Mouse (Mus musculus) lung, postnatal 0 days (tissue): ENCODE measurements at regions not wholly inside any gene's neighbourhood (a gene's known extent, or its start where the extent isn't known, plus 50 kb on each side); places are given as distances from the start of the nearest gene placed in this dataset.

Experiments used
- ATAC-seq: fragments of 200-750 bp; cut with Nextera tagmentation; 2 replicates; pipeline ENCODE4 v1.8.0; 2017; ENCODE audit warnings: moderate library complexity
- DNase-seq: peaks from one replicate; pipeline ENCODE4 v3.0.0-alpha.2; 2016; ENCODE audit warnings: low spot score
- H3K27ac ChIP-seq: fragments of 300-500 bp; sonication (generic); 2 replicates; pipeline ENCODE4 v1.5.1; 2014; ENCODE audit warnings: antibody characterized with exemption, mild to moderate bottlenecking, low read length, mixed read lengths
- H3K27me3 ChIP-seq: fragments of 300-500 bp; sonication (generic); replicated peaks from 2 replicates; pipeline ENCODE4 v1.6.1; 2014; ENCODE audit warnings: low read length, mixed read lengths; ENCODE audit not compliant: insufficient read depth
- H3K36me3 ChIP-seq: fragments of 300-500 bp; sonication (generic); 2 replicates; pipeline ENCODE4 v1.6.1; 2014; ENCODE audit warnings: low read length, mixed read lengths; ENCODE audit not compliant: insufficient read depth
- H3K4me1 ChIP-seq: fragments of 300-500 bp; sonication (generic); 2 replicates; pipeline ENCODE4 v1.6.1; 2014; ENCODE audit warnings: antibody characterized with exemption, low read depth, low read length, mixed read lengths; ENCODE audit not compliant: insufficient read depth
- H3K4me2 ChIP-seq: fragments of 300-500 bp; sonication (generic); replicated peaks from 2 replicates; pipeline ENCODE4 v1.6.1; 2014; ENCODE audit warnings: low read depth, mild to moderate bottlenecking, low read length, moderate library complexity, mixed read lengths
- H3K4me3 ChIP-seq: fragments of 300-500 bp; sonication (generic); 2 replicates; pipeline ENCODE4 v1.5.1; 2014; ENCODE audit warnings: low read depth, low read length
- H3K9ac ChIP-seq: fragments of 300-500 bp; sonication (generic); replicated peaks from 2 replicates; pipeline ENCODE4 v1.6.1; 2014; ENCODE audit warnings: low read depth, mild to moderate bottlenecking
- H3K9me3 ChIP-seq: fragments of 300-500 bp; sonication (generic); 2 replicates; pipeline ENCODE4 v1.6.1; 2016; ENCODE audit warnings: low read length, mixed read lengths
- CTCF ChIP-seq: IDR thresholded peaks from 2 replicates; pipeline ENCODE4 v1.5.1; 2016; ENCODE audit warnings: antibody characterized with exemption, mild to moderate bottlenecking
- EP300 ChIP-seq: IDR thresholded peaks from 2 replicates; pipeline ENCODE4 v1.6.1; 2016; ENCODE audit warnings: antibody characterized with exemption, mild to moderate bottlenecking, control low read depth
- WGBS: fragments of 180-500 bp; shearing (Covaris S2); extraction: QIAGEN DNeasy Blood & Tissue Kit; methylation state at CpG from one replicate; pipeline ENCODE4 v1.1.7; 2014; 5-methylcytosine and 5-hydroxymethylcytosine counted together

GRCm38 (mm10) chr1:189584831-189585230 is 103.1 kb downstream of the Cenpf start:
- no peaks in the 10 kb centered on the region for H3K36me3 ChIP-seq
- H3K4me1 ChIP-seq, result no peaks in the 10 kb centered on the region
- DNase-seq, result no peak
- H3K4me3 ChIP-seq, result no peak overlapping the region
- H3K27ac ChIP-seq, result no peak overlapping the region
- WGBS, result 60% methylated on average over 3 of the region's 3 CpGs
- no peaks in the 10 kb centered on the region for H3K27me3 ChIP-seq
- TF ChIP-seq CTCF (no peak), EP300 (no peak)
- no peak overlapping the region for H3K4me2 ChIP-seq
- H3K9ac ChIP-seq, result no peak overlapping the region
- no peaks in the 10 kb centered on the region for H3K9me3 ChIP-seq
- ATAC-seq, result no peak

GRCm38 (mm10) chr1:189581427-189581826 is 106.5 kb downstream of the Cenpf start:
- Histone ChIP-seq H3K4me1 (no peaks in the 10 kb centered on the region), H3K4me2 (no peak overlapping the region), H3K4me3 (no peak overlapping the region), H3K27me3 (no peaks in the 10 kb centered on the region), H3K9ac (no peak overlapping the region), H3K27ac (no peak overlapping the region), H3K9me3 (no peaks in the 10 kb centered on the region), H3K36me3 (no peaks in the 10 kb centered on the region)
- ATAC-seq (no peak), DNase-seq (no peak)
- whole genome bisulfite sequencing, result 74% methylated on average over 4 of the region's 4 CpGs
- no peak for TF ChIP-seq EP300
- TF ChIP-seq CTCF, result no peak

- TF ChIP-seq EP300 (no peak), CTCF (peak; percentile 89)
- Histone ChIP-seq H3K27me3 (no peaks in the 10 kb centered on the region), H3K27ac (no peak overlapping the region), H3K4me2 (no peak overlapping the region), H3K9me3 (no peaks in the 10 kb centered on the region), H3K36me3 (no peaks in the 10 kb centered on the region), H3K4me1 (no peaks in the 10 kb centered on the region), H3K4me3 (no peak overlapping the region), H3K9ac (no peak overlapping the region)
- peak; percentile 74 for DNase-seq
- ATAC-seq, result peak; percentile 68
- 56% methylated on average over 2 of the region's 2 CpGs for WGBS
Measured at GRCm38 (mm10) chr1:189579358-189579757, 108.5 kb downstream of the Cenpf start.

DNA sequence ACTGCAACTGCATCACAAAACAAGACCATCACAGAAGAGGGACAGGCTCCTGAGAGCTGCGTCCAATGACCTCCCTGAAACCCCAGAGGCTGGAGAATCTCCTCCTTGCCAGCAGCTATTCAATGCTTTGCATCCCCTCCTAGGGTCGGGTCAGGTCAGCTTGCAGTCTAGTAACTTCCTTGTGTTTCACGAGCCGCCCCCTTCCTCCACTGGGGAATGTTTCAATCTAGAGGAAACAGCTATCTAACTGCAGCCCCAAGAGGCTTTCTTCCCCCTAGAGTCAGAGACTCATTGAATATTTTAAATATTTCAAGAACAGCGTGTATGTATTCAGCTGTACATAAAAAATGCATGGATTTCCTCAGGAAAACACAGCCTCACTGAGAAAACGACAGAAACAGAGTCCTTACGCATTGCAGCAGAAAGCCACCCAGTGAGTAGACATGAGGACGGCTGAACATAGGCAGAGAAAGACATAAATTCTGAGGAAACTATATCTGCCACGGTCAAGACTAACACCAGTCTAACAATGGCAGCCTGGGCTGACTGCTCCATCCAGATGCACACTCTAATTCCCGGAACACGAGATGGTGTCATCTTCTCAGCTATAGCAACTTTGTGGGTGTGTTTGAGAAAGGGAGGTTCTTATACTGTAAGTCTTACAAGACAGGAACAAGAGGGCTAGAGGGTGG is 111.4 kb downstream of the Cenpf start:
- Histone ChIP-seq H3K4me3 (no peak overlapping the region), H3K9me3 (no peaks in the 10 kb centered on the region), H3K9ac (no peak overlapping the region), H3K36me3 (no peaks in the 10 kb centered on the region), H3K27me3 (no peaks in the 10 kb centered on the region), H3K4me2 (no peak overlapping the region), H3K4me1 (no peaks in the 10 kb centered on the region), H3K27ac (no peak overlapping the region)
- WGBS, result 30% methylated on average over 11 of the region's 11 CpGs
- TF ChIP-seq EP300 (peak; percentile 35; the same call in 1 of the 2 replicates), CTCF (no peak)
- DNase-seq, result peak; percentile 5
- ATAC-seq, result no peak

DNA sequence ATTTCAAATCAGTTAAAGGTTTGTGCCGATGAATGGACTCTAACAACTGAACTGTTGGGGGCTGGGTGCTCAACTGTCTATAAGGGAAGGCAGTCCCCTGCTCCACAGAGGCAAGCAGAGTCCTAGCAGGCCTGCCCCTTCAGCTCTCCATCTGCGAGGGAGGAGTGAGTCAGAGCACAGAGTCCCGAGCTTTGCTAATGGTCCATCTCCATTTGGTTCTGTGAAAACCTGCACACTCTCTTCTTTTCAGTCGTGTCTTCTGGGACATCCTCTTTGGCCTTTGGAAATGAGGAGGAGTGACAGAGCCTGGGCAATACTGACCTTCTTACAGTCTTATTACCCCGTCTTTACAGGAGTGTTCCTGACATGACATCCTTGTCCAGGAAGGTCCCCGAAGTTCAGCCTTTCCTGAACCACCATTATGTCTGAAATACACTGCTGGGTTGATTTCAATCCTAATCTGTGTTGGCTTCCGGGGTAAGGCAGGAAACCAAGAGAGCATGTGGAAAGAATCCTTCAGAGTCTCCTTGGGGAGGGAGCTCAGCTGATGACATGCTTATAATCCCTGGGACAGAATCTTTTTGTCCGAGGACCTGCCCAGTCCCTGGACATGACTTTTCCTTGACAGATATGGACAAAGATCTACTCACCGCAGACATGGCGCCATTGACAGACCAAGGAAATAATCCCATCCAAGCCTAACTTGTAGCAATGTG is 112.2 kb downstream of the Cenpf start:
- Histone ChIP-seq H3K36me3 (no peaks in the 10 kb centered on the region), H3K9ac (no peak overlapping the region), H3K27ac (no peak overlapping the region), H3K9me3 (no peaks in the 10 kb centered on the region), H3K27me3 (no peaks in the 10 kb centered on the region), H3K4me3 (no peak overlapping the region), H3K4me2 (no peak overlapping the region), H3K4me1 (no peaks in the 10 kb centered on the region)
- DNase-seq (no peak), ATAC-seq (no peak)
- 87% methylated on average over 10 of the region's 10 CpGs for WGBS
- TF ChIP-seq CTCF (no peak), EP300 (no peak)

- DNase-seq (peak; percentile 74), ATAC-seq (peak; percentile 81)
- H3K4me2 ChIP-seq, result no peak overlapping the region
- no peak for TF ChIP-seq CTCF
- H3K36me3 ChIP-seq, result no peaks in the 10 kb centered on the region
- H3K9me3 ChIP-seq, result no peaks in the 10 kb centered on the region
- H3K4me1 ChIP-seq, result no peaks in the 10 kb centered on the region
- WGBS, result 8% methylated on average over 7 of the region's 7 CpGs
- H3K27ac ChIP-seq, result no peak overlapping the region
- no peak overlapping the region for H3K9ac ChIP-seq
- no peak overlapping the region for H3K4me3 ChIP-seq
- H3K27me3 ChIP-seq, result no peaks in the 10 kb centered on the region
Measured at GRCm38 (mm10) chr1:189566491-189566890, 121.4 kb downstream of the Cenpf start.
